Mouse (Mus musculus): Measurements from ENCODE around the gene Dchs2.

Gene Dchs2

DNA sequence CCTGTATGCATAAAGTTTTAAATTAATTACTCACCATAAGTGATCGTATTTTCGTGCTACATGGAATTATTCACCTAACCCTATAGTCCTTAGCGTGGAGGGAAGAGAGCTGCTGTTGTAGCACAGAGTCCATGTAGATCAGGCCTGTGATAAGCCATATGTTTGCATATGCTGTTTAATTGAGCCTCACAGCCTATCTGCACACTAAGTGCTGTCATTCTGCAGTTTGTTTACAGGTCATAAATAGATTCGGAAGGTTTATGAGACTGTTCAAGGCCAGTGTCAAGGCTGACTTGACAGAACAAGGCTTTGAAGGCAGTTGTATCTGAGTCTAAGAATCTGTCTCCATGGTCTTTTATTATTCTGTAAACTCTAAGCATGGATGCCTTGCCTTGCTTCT is 138.3 kb downstream of the Dchs2 start:
- DNase-seq, result no peak

GRCm38 (mm10) chr3:83270228-83270627 is 142.5 kb downstream of the Dchs2 start:
- DNase-seq, result no peak

DNA sequence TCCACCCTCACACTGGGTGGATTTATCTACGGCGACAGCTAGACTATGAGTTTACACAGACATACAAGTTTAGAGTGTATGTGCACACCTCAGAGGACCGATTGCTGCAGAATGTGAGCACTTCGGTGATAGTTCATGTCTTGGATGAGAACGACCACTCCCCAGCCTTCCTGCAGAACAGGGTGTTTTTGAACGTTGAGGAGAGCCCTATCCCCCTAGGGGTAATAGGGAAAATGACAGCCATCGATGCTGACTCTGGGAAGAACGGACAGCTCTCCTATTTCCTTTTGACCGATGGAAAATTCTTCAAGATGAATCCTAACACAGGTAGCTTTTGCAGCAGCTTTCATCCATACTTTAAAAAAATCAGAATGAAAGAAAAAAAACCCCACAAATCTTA is 143.2 kb downstream of the Dchs2 start:
- DNase-seq, result no peak

- peak; percentile 56 to 59 for DNase-seq
These were observed 146.0 kb downstream of the Dchs2 start for GRCm38 (mm10) chr3:83273555-83274244.

- no peak for DNase-seq
These were observed 148.0 kb downstream of the Dchs2 start for GRCm38 (mm10) chr3:83275703-83276102.

GRCm38 (mm10) chr3:83283882-83284281 is 156.1 kb downstream of the Dchs2 start:
- DNase-seq, result no peak

- DNase-seq, result peak; percentile 22 to 24
These were observed 159.2 kb downstream of the Dchs2 start for GRCm38 (mm10) chr3:83286975-83287405.

GRCm38 (mm10) chr3:83288118-83288840 is 160.5 kb downstream of the Dchs2 start:
- no peak for DNase-seq

DNA sequence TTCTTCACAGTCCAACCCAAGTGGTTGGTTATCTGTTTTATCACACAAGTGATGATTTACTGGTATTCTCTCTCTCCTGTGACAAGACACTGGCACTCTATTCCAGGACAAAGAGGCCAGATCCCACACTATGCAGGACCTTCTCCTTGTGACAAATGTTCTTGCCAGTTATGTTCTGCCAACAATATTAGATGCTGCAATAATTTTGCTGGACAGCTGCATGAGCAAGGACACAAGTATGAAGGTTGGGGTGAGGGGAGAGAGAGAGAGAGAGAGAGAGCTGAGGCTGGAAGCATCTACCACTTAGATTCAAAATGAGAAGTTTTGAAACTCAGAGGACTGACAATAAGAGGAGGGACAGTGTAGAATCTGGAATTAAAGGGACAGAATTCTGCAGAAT is 162.7 kb downstream of the Dchs2 start:
- no peak for DNase-seq

- no peak for DNase-seq
These were observed 163.2 kb downstream of the Dchs2 start for GRCm38 (mm10) chr3:83290953-83291352.

DNA sequence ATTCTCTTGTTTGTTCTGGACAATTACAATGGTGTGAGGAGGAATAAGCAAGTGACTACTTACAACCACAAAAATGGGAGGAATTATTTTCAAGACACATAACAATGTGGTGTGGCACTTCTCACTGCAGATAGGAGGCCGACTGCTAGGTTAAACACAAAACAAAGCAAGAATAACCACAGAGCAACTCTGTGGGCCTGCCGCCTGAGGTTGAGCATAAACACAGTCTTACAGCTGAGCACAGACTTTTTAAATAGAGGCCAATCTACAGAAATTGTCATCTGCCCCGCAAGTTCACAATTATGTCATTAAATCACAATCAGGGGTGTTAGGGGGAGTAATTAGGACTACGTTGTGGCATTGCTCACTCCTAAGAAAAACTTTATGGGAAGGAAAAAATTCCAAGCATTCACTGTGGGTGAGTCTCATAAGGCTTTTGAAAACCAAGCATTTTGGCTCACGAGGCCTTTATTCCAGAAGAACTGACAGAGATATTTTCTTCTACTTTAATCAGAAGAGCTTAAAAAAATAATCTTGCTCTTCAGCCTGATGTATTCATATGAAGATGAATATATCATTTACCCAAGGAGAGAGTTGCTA is 172.1 kb downstream of the Dchs2 start:
- no peak for DNase-seq

DNA sequence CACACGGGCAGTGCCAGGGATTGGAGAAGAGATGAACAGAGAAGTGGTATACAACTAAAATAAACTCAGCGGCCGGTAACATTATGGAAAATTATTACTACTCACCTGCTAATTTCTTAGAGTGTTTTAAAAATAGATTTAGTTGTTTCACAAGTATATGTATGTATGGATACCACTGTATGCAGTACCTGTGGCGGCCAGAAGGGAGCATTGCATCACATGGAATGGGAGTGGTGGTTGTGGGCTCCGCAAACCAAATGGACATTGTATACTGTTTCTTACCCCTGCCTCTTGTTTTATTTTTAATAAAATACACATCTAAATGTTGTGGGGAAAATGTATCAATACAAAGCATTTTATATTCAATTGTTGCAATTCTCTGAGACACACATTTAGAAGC is 176.1 kb downstream of the Dchs2 start:
- DNase-seq, result no peak

DNA sequence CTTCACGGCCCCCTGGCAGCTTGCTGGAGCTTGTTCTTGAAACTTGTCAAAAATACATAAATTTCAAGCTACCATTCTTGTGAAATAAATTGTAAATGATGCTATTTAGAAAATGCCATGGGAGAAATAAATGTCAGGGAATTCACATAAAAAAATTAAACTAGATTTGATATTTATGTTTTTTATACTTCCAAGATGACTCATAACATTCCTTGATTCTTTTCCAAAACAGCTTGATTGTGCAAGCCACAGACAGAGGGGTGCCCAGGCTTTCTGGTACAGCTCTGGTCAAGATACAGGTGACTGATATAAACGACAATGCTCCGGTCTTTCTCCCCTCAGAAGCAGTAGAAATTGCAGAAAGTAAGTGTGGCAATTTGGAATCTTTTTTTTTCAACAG is 218.2 kb downstream of the Dchs2 start:
- DNase-seq, result no peak

GRCm38 (mm10) chr3:83368500-83369068 is 240.8 kb downstream of the Dchs2 start:
- DNase-seq, result no peak

GRCm38 (mm10) chr3:83369871-83370270 is 242.1 kb downstream of the Dchs2 start:
- no peak for DNase-seq

DNA sequence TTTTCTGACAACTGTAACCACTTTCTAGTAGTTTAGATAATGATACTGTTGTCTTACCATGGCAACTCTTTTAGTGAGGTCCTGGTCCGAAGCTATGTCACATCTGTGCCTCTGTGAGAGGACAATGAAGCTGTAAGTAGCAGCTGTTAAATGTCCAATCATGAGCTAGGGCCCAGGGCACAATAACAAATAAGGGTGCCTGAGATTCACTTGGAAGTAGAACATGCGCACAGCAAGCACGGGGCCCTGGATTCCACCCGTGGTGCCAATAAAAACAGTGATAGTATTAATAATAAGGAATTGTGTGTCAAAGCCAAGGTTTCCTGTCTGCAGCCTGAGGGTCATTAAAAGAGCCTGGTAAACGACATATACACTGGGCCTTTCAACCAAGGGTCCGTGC is 246.6 kb downstream of the Dchs2 start:
- no peak for DNase-seq

GRCm38 (mm10) chr3:83376834-83377233 is 249.1 kb downstream of the Dchs2 start:
- no peak for DNase-seq

Data from cerebellum, adult 18-20 months (tissue).